In genomic region chr4:45528355-45529198, GRCm38 (mm10) we compare ENCODE assay signal across 8 mouse cellular contexts. TPM values are rescaled to one million over a fixed set of nuclear protein-coding genes. Genes with fewer than 3 reads are reported as not detected.
DNase-seq lines count a peak whose midpoint lies in the region; ATAC-seq and TF ChIP-seq lines count a peak whose summit lies in the region.

No protein-coding gene starts in this region.

- peak overlapping the region; percentile 88 for H3K4me2 ChIP-seq in hindbrain, embryonic 15.5 days
- peak overlapping the region; percentile 99 for H3K4me2 ChIP-seq in liver, embryonic 15.5 days

- H3K9me3 ChIP-seq in ES-Bruce4 (replicated peaks; ENCODE audit: control insufficient read depth, insufficient read depth, low read length, poor library complexity, severe bottlenecking): no peaks in the 10 kb centered on the region
- H3K9me3 ChIP-seq in hindbrain, embryonic 15.5 days: no peaks in the 10 kb centered on the region
- no peaks in the 10 kb centered on the region for H3K9me3 ChIP-seq in liver, embryonic 15.5 days (replicated peaks)

- H3K27me3 ChIP-seq in ES-Bruce4 (ENCODE audit: control insufficient read depth, insufficient read depth, low read length, poor library complexity, severe bottlenecking): peaks cover 10% of the 10 kb centered on the region
- no peaks in the 10 kb centered on the region for H3K27me3 ChIP-seq in hindbrain, embryonic 15.5 days
- peaks cover 19% of the 10 kb centered on the region for H3K27me3 ChIP-seq in liver, embryonic 15.5 days

- WGBS in hindbrain, embryonic 15.5 days: 3% methylated on average over 21 of the region's 21 CpGs
- WGBS in liver, embryonic 15.5 days (ENCODE audit: insufficient replicate concordance): 12% methylated on average over 21 of the region's 21 CpGs

- TF ChIP-seq EP300 in ES-Bruce4 (IDR thresholded peaks at IDR 0.05; ENCODE audit: insufficient read depth, low read depth, low read length): no peak

- ATAC-seq in hindbrain, embryonic 15.5 days (ENCODE audit: low FRiP score, low read depth): no peak
- ATAC-seq in liver, embryonic 15.5 days (ENCODE audit: insufficient read depth): no peak

- no peak for TF ChIP-seq POLR2A in ES-Bruce4 (IDR thresholded peaks at IDR 0.05; ENCODE audit: insufficient read depth, low read length)
- no peak for TF ChIP-seq POLR2A in cortical plate, adult 2 months (IDR thresholded peaks at IDR 0.05; ENCODE audit: extremely low read depth, insufficient read depth, low read length)

- peak overlapping the region; percentile 89 for H3K4me3 ChIP-seq in ES-Bruce4 (ENCODE audit: low read depth, low read length)
- peak overlapping the region; percentile 37 for H3K4me3 ChIP-seq in cortical plate, adult 2 months (ENCODE audit: insufficient read depth, low read length)
- H3K4me3 ChIP-seq in hindbrain, embryonic 15.5 days: peak overlapping the region; percentile 78
- peak overlapping the region; percentile 91 for H3K4me3 ChIP-seq in liver, embryonic 15.5 days (replicated peaks)

- DNase-seq in urinary bladder, postnatal 4 days (ENCODE audit: low spot score in 2 of 2): no peak
- no peak for DNase-seq in retina, postnatal 1 day
- DNase-seq in right cerebral cortex, postnatal 25 days: no peak
- no peak for DNase-seq in urinary bladder, postnatal 25 days (ENCODE audit: low spot score)

- H3K27ac ChIP-seq in ES-Bruce4 (ENCODE audit: insufficient read depth, low read length): no peak overlapping the region
- H3K27ac ChIP-seq in cortical plate, adult 2 months (ENCODE audit: insufficient read depth, low read length): no peak overlapping the region
- 0 out of 2 replicates have a peak overlapping the region, but pooled peaks have one; percentile 2 for H3K27ac ChIP-seq in hindbrain, embryonic 15.5 days (replicated peaks)
- H3K27ac ChIP-seq in liver, embryonic 15.5 days (replicated peaks): peak overlapping the region; percentile 94

- H3K36me3 ChIP-seq in ES-Bruce4 (ENCODE audit: control insufficient read depth, insufficient read depth, low read length, poor library complexity, severe bottlenecking): no peaks in the 10 kb centered on the region; the same call in 1 of the 2 replicates
- H3K36me3 ChIP-seq in hindbrain, embryonic 15.5 days: no peaks in the 10 kb centered on the region
- peaks cover 29% of the 10 kb centered on the region for H3K36me3 ChIP-seq in liver, embryonic 15.5 days (replicated peaks)

- H3K4me1 ChIP-seq in ES-Bruce4 (ENCODE audit: control insufficient read depth, insufficient read depth, low read length): no peaks in the 10 kb centered on the region
- H3K4me1 ChIP-seq in cortical plate, adult 2 months (ENCODE audit: control insufficient read depth, insufficient read depth, low read length): no peaks in the 10 kb centered on the region
- peaks cover 62% of the 10 kb centered on the region for H3K4me1 ChIP-seq in hindbrain, embryonic 15.5 days (replicated peaks)
- H3K4me1 ChIP-seq in liver, embryonic 15.5 days (replicated peaks): peaks cover 90% of the 10 kb centered on the region

- H3K9ac ChIP-seq in ES-Bruce4 (ENCODE audit: low read depth, poor library complexity, severe bottlenecking): peak overlapping the region; percentile 96
- H3K9ac ChIP-seq in hindbrain, embryonic 15.5 days: peak overlapping the region; percentile 69
- peak overlapping the region; percentile 95 for H3K9ac ChIP-seq in liver, embryonic 15.5 days

- no peak for TF ChIP-seq CTCF in ES-Bruce4 (IDR thresholded peaks at IDR 0.05; ENCODE audit: low read depth, low read length)
- TF ChIP-seq CTCF in cortical plate, adult 2 months (IDR thresholded peaks at IDR 0.05; ENCODE audit: extremely low read depth, insufficient read depth, low read length): no peak

RNA-seq across cellular contexts. Expression of gene Shb, which starts 3.7 kb away (rescaled TPM):
- 24.5 and 27.4 TPM in 2 replicates for polyA plus RNA-seq in ES-Bruce4 (2011; ENCODE audit: insufficient read depth, insufficient read length, low read depth, missing spikeins)
- polyA plus RNA-seq in cortical plate, adult 2 months (2012; rRNA removed): 9.0 and 11.4 TPM in 2 replicates
- 5.4 and 7.2 TPM in 2 replicates for polyA plus RNA-seq in hindbrain, embryonic 15.5 days (2015; fragmentation: Nextera tagmentation; extraction: Ambion mirVana)
- polyA plus RNA-seq in liver, embryonic 15.5 days (2015; fragmentation: Nextera tagmentation; extraction: Ambion mirVana): 2.9 and 3.9 TPM in 2 replicates

Comparison
In these comparisons a context has a peak if more than half of its experiments do, and no peak if none do; other contexts are left out.
1. H3K27ac ChIP-seq: peak in hindbrain, embryonic 15.5 days (single experiment) and liver, embryonic 15.5 days (single experiment); none in ES-Bruce4 (single experiment) and cortical plate, adult 2 months (single experiment).
2. H3K4me3 ChIP-seq: peak in every context shown above with its lines; median percentile 91 in liver, embryonic 15.5 days; 89 in ES-Bruce4; 78 in hindbrain, embryonic 15.5 days; 37 in cortical plate, adult 2 months.
3. Peak in every context shown above with its lines, with median percentiles within 50 percentile points of each other: H3K9ac ChIP-seq.